Mouse (Mus musculus): ENCODE measurements around the gene Erc2.

Erc2 gene

DNA sequence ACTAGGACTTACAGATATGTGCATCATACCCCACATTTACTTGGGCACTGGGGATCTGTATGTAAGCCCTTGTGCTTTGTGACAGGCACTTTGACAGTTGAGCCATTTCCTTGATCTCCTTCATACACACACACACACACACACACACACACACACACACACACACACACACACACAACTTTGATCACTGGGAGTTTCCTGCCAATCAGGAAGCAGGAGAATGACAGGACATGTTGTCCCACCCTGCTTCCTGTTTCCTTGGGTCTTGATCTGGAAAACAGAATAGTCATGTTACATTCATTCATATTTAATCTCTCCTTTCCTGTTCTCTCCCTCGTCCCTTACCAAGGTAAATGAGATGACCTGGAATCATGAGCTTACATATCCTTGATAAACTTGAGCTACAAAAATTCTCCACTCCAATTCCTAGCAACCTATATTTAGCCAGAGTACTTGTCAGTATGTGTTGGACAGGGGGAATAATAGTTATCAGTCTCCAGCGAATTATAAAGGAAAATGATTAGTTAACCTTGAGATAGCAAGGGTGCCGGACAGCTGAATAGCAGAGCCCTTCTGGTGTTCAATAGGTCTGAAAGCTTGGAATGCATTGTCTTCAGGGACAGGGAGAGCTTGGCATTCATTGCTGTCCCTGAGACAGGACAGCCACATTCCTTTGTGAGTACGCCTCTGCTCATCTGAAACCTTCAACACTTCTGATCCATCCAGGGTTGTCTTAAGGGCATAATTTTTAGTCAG, 559.0 kb downstream of the Erc2 start:
- no peak for DNase-seq (ENCODE audit: low spot score)

DNA sequence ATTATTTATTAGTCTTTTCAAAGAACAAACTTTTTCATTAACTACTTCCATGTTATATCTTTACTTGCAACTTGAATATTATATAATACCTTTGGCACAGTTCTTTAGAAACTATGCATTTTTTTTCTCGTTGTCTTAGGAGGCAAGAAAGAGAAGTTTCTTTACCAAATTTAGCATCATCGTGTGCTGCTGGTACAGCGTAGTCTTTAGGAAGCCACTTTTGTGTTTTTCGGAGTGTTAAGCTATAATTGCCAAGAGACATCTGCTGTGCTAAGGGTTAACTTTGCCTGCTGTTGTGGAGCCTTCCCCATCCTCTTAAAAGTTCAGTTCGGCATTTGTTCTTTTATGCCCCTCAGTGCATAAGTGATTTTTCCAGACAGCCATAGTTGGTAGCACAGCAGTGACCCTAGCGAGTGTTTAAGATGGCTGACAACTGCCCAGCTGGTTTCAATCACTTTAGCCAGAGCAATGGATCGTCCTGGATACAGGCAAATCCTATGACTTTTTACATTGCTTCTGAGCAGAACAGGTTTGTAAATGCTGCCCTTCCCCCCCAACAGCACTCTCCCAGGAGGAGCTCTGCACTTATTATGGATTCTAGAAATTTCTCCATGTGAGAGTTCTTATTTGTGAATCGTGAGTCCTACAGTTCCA, 570.6 kb downstream of the Erc2 start:
- DNase-seq (ENCODE audit: low spot score), result no peak

DNA sequence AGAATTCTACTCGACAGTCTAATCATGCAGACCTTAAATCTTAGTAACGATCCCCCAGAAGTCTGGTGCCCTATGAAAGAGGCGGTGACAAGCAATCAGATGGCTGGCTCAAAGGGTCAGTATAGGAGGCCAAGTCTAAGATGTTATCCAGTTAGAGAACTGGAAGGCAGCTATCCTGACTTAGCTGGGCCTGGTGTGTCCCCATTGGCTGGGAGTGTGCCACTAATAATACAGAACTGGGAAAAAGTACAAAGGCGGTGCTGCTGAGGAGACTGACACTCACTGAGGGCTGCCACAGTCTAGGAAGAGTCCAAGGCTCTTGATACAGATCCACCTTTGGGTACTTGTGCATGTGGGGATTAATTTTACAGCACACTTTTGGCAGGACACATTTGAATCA, 581.6 kb downstream of the Erc2 start:
- DNase-seq (ENCODE audit: low spot score), result no peak

DNA sequence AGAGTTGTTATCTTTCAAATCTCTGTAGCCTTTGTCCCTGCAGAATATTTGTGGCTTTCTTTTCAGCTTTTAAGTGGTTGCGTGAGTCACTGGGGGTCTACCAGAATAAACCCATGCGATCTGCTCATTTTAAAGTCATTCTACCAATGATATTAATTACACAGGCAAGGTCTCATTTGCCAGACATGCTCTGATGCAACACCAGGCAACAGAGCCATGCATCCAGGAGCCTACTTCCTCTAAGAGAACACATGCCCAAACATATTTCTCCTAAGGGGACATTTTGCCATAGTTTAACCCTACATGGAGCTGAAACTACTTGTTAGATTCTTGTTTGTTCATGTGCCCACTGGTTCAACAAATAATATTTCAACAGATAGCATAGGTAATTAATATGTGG, 584.1 kb downstream of the Erc2 start:
- DNase-seq (ENCODE audit: low spot score), result no peak

DNA sequence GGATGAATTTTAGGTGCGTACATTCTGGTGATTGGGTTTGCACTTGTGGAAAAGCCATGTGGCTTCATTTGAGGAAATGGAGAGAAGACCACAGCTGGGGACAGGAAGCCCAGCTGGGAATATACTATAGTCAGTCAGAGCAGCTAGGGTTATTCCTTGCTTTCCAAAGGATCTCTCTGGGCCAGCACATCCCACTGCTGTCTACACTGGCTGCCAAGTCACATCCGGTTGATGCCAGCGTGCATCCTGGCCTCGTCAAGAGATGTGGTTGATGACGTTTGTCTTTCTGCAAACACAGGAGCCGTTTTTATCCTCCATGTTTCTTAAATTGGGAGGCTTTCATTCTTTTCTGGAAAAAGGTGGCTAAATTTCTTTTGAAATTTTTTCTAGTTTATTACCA, 603.3 kb downstream of the Erc2 start:
- DNase-seq (ENCODE audit: low spot score), result no peak

DNA sequence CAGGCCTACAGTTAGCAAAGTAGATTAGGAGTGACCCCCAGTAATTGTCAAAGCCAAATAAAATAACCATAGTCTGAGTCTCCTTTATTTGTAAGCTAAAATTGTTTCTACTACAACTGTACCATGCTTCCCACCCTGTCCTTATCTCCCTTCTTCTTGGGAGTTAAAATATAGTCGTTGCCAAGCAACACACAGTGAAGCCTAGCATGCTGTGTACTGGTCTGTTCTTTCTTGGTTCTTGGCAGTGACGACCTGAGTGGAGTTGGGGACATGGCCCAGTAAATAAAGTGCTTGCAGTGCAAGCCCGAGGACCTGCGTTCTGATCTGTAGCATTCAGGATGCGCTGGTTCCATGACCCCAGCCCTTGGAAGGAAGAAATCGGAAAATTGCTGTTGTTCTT, 608.3 kb downstream of the Erc2 start:
- DNase-seq (ENCODE audit: low spot score), result no peak

DNA sequence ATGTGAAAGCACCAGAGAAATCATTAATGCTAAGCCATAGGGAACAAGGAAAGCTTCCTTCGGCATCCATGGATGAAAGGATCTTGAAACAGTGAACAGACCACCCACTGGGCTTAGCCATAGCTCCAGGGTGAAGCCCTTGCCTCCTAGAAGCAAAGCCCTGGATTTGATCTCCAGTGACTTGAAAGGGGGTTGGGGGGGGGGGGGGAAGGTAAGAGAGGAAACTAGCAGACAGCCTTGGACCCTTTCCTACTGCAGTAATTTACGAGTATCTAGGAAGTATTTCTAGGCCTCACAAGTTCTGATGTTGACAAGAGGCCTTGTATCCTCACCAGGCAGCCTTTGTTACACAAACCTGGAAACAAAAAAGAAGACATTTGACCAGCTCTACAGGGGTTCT, 609.0 kb downstream of the Erc2 start:
- no peak for DNase-seq (ENCODE audit: low spot score)

DNA sequence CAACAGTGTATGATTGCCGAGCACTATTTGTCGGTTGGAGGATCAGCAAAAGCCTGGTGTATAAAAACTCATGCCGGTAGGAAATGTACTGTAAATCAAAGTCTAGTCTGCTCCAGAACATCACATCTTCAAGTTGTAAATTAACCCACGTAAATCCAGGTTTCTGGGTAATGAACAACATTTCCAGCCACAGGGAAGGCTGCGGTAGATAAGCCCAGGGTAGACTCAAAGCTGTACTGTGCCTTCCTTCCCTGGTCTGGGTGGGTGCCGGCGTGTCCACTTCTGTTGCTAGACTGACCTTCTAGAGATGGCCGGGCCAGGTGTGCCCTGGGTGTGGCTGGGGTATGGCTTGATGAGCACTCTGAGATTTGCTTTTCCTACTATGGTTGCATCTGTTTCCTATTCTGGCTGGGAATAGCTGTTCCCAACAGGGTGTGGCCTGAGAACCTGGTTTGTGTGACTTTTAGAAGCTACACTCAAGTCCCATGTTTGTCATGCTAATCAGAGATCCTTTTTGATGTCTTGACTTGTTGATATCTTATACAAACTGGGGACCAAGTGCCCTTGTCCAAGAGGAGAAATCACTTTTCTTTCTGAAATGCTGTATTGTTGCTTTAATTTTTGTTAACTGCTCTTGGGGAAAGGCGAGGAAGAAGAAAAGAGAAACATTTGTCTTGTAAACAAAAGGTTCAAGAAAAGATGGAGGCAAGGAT, 616.3 kb downstream of the Erc2 start:
- DNase-seq (ENCODE audit: low spot score), result no peak

DNA sequence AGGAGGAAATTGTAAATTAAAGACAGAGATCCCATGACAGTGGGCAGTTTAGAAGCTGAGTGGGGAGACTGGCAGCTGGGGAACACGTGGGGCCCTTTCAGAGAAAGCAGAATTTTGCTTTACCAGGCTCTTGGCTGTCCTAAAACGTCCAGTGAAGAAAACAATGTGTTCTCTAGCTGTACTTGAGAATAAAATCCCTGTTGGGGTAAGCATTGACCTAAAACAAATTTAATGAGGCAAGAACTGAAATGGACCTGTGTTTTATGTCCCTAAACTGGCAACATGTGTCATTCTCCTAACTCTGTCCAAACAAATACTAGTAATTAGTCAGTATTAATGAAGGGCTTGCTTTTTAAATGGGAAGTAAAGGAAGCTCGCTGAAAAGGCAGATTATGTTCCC, 617.9 kb downstream of the Erc2 start:
- no peak for DNase-seq (ENCODE audit: low spot score)

DNA sequence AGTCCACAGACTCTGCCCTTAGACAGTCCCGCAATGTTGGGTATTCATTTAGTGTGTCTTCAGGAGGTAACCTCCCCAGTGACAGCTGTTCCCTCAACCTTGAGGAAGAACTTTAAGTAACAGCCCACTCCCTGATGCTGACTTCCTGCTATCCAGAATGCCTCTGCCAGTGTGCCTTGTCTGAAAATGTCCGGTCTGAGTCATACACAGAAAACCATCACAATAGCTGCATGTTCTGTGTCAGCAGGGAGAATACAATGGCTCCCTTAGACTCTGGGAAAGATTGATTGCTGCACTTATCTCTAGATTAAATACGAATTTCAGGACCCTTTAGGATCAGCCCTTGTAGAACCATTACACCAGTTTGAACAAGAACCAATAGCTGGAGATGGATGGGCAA, 620.5 kb downstream of the Erc2 start:
- DNase-seq (ENCODE audit: low spot score), result no peak

DNA sequence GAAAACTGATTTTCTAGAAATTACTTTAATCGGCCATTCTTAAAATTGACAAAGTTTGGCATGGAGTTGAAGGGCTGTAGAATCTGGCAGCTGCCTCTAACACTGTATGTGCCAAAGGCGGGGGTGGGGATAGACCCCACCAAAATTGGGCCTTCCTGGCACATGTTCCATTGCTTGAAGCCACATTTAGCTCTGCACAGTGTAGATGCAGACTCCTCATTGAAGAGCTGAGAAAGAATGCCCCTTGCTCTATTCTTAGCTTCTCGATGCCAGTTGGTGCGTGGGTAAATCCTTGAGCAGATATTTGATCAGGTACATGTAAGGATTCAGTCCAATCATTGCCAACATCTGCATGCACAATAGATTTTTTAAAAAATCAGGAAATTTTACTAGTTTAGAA, 621.2 kb downstream of the Erc2 start:
- no peak for DNase-seq (ENCODE audit: low spot score)

DNA sequence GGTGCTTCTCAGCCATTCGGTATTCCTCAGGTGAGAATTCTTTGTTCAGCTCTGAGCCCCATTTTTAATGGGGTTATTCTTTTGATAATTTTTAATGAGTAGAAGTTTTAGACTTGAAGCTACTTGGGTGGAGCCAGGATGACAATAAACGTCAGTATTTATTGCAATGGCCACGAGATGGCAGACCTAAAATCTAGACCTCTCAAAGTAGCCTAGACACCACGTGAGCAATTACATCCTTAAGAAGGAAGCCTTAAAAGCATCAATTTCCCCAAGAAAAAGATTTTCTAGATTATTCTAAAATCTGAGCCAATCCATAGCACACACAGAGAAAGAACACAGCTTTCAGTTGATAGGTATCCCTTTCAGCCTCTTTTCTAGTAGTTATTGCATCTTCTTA, 640.5 kb downstream of the Erc2 start:
- no peak for DNase-seq (ENCODE audit: low spot score)

DNA sequence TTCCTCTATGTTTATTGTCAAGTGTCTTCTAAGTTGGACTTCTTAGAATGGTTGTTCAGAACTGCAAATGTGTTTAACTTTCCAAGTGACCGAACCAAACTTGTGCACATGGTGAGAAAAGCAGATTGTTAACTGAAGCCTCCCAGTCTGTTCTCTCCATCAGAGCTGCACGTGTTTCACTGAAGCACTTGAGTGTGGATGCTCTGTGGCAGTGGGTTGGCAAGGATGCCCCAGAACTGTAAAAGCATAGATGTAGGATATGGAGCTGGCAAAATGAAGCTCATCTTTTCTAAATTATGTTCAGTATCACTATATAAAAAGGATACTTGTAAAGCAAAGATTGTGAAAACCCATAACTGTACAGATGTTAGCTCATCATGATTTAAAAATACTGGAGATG, 645.1 kb downstream of the Erc2 start:
- no peak for DNase-seq (ENCODE audit: low spot score)

DNA sequence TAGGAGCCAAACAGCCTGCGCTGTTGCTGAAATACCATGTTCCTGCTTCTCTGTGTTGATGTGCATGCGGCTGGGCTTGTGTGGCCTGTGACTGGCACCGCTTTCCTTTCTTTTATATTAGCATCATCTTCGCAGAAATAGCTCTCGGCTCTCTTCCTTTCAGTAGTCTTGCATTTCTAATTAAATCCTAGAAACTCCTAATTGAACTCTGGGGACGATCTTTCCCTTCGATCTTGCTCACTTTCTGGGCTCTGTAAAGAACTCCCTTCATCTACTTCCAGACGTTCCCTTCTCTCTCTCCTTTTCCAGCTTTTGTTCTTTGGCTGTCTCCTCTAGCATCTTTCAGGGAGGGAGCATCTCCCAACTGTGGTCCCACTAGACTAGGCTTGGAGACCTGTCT, 649.6 kb downstream of the Erc2 start:
- no peak for DNase-seq (ENCODE audit: low spot score)

DNA sequence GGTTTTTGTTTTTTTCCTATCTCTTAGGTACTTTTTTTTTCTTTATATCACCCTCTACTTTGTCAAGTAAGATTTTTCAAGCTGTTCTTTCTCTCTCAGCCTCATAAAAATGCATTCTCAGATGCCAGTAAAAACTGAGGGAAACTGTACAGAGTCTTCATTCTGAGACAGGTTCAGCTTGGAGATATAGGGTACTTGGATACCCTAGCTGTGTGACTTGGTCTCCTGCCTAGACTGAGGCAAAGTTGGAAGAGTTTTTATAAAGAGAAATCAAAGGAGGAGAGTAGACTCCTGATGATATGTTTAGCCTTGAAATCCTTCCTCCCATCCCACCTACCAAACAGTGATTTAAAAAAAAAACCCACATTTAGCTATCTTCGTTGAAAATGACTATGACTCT, 651.4 kb downstream of the Erc2 start:
- no peak for DNase-seq (ENCODE audit: low spot score)

DNA sequence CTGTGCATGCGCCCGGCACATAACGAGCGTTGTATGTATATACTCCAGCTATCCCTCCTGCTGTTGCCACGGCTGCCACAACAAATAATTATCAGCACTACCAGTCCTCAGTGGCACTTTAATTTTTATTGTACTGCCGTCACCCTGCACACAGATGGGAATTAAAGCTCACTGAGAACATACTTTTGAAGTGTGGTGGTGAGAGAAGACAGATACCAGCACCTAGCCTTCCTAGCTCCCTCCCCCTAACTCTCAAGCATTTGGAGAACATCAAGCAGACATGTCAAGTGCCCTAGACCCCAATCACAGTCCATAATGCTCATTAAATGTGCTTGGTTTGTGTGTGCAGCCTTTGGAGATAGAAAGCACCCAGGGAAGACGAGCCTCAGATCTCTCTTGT, 652.6 kb downstream of the Erc2 start:
- DNase-seq (ENCODE audit: low spot score), result no peak

DNA sequence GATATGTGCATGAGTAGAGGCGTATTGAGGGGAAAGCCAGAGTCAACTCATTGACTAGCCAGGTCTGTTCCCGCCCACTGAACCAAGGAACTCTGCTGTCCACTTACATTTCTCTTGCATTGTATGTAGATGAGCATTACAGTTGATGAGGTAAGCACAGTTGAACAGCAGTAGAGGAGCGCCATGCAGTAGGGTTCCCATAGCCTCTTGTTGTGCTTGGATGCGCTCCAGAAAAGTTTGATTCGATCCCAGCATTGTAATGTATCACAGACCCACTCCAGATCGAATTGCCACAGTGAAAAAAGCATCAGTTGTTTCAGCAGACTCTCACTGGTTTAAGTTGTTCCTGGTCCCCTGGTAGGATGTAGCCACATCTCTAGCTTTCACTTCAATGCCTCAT, 656.7 kb downstream of the Erc2 start:
- DNase-seq (ENCODE audit: low spot score), result no peak

DNA sequence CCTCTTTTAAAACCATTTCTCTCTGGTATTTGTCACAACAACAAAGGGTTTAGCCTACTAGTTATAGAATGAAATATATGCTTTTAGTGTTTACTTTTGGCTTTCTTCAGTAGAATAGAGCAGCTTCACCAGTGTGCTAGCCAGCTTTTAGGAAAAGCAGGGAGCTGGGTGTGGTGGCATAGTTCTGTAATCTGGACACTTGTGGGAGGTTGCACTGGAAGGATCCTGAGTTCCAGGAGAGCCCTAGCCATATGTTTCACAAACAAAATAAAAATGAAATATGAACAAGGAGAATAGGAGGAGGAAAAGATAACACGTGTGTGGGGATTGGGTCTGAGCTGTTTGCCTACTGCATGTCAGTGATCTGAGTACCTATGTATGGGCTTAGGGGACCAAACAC, 658.1 kb downstream of the Erc2 start:
- no peak for DNase-seq (ENCODE audit: low spot score)

DNA sequence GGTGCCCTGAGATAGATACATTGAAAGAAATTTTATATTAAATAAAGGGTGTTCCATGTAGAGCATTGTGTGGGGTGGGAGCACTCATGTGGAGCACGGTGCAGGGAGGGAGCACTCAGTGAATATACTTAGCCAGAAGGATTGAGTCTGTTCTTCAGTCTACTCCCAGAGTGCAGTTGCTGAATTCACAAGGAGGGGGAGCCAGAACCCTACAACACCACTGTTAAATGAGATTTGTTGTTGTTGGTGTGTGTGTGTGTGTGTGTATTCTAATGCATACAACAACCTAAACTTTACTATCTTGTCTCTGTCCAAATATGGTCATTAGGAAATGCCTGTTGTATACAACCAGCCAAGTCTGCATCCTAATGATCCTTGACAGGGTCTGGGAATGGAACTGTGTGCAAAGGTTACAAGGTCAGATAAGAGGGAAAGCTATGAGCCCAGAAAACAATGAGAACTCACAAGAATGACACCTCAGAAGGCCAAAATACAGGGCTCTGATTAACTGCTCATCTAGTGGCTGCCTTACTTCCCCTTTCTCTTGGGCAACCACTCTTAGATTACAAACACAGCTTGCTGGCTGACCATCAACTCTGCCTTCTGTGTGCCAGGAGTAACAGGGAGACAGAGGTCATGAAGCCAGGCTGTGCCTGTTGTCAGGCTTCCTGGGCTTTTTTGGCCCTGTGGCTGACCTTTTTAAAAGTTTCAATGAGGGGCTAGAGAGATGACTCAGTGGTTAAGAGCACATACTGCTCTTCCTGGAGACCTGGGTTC, 661.3 kb downstream of the Erc2 start:
- DNase-seq (ENCODE audit: low spot score), result no peak

DNA sequence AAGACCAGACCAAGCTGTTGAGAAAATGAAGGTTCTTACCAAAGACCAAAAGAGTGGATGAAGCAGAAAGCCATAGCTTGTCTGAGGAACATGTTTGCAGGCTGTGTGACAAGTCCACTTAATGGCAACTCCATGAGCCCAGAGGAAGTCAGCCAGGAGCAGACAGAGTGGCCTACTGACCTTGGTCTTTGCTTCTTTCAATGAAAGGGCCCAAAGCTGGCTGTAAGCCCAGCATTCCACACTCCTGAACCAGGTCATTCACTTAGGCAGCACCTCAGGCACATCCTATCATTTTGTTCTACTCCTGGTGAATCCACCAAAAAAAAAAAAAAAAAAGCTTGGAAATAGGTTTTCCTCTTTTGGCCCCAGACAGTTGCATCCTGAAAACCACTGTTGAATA, 664.3 kb downstream of the Erc2 start:
- DNase-seq (ENCODE audit: low spot score), result no peak

DNA sequence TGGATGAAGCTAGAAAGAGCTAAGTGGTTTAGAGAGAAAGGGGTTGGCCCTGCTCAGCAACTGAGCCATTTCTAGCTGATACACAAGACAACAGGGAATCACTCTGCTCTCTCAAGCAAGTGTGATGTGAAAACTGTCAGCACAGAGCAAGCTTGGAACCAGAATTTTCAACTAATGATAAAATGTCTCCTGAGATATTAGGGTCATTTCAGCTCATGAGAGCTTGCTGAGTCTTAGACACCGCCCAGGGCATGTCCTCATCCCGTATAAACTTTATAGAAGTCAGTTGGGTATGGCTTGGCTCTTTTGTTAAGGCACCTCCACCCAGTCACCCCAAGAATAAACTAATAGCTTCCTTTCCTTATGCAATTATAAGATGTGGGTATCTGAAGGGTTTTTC, 666.0 kb downstream of the Erc2 start:
- DNase-seq (ENCODE audit: low spot score), result no peak

DNA sequence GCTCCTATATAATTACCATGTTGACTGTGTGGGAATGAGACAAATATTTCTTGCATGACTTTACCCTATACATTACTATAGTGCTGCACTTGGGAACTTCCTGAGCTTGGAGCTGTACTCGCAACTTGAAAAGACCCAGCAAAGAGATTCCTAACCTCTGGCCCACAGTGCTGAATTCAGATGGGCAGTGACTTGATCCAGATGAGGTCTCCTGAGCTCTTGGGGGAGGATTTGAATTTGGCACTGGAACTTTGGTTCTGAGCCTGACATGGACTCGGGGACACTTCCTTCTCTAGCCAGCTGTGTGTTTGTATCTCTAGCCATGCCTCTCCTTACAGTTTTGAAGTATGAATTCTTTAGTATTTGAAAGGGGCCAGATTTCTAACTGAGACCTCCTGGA, 666.7 kb downstream of the Erc2 start:
- no peak for DNase-seq (ENCODE audit: low spot score)

DNA sequence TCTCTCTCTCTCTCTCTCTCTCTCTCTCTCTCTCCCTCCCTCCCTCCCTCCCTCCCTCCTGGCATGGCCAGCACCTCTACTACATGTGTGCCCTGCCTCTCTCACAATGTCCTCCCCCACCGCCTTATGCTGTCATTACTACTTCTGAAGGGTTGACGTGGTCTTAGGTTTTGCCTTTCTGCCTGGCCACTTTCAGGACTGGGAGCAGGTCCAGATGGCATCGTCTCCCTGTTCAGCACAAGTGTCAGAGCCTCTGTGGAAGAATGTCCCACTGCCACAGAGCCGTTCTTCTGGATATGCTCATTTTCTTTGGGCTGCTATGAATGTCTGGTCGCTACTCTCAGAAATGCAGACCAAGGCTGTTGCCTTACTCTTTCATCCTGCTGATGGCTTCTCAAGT, 671.7 kb downstream of the Erc2 start:
- no peak for DNase-seq (ENCODE audit: low spot score)

All from T-cell, adult 2 months (primary cell).